Mouse (Mus musculus) natural killer cell, adult 2 months (primary cell): ENCODE data around the gene Zfp617.
"Not testable (repeated sequence)": the region's sequence is repeated elsewhere in the genome, so short reads cannot be mapped to it uniquely, and the experiment has no call there.

ENCODE experiments used
- DNase-seq, 2 experiments: peaks; one replicate each; pipeline ENCODE4 v3.0.0; 2022; ENCODE audit warnings: low spot score in 2 of 2

The Zfp617 gene

DNA sequence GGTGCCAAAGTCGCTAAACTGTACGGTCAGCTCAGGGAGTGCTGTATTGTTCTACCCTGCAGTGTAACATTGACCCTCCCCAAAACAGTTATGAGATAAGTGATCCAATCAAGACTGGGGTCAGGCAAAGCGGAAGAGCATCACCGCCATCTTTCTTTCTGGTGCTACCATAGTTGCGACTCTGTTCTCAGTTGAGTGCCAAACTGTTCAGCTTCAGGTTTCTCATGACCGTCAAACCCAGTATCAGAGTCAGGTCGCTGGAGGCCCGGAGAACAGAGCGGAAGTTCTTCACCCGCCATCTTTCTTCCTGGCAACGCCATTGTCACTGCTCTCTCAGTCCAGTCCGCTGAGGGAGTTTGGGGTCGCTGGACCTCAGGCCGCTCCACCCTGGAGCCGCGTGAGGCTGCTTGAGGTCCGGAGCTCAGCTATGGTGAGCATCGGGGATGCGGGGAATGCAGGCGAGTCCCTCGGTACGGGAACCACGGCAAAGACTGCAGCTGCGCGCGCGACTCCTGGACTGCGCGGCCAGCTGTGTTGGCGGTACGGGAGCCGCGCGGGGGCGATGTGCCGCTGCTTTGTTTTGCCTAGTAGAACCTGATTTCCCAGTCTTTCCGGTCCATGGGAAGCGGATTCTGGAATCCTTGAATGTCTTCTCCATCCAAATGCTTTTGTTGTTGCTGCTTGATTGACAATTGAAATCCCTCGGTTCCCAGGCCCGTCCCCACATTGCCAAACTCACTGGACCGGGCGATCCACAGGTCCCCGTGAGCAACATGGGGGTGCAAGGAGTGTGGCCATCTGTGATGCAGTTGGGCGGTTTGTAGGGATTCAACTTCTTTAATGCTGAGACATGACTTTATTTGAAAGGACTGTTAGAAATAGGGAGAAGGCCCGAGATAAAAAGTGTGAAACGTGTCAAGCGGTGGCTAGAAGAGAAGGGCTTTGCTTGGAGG is at the start of gene Zfp617, which contains the start of gene Zfp882:
Gene Zfp617, plus strand, starts transcription at position 327 of the 953 bp plus-strand sequence.
Gene Zfp882, plus strand, starts transcription at position 300 of the 953 bp plus-strand sequence.
- peak; percentile 69 to 75 for DNase-seq

GRCm38 (mm10) chr8:71861551-71861950 is 46.9 kb upstream of the Zfp617 start:
- DNase-seq: not testable (repeated sequence)

DNA sequence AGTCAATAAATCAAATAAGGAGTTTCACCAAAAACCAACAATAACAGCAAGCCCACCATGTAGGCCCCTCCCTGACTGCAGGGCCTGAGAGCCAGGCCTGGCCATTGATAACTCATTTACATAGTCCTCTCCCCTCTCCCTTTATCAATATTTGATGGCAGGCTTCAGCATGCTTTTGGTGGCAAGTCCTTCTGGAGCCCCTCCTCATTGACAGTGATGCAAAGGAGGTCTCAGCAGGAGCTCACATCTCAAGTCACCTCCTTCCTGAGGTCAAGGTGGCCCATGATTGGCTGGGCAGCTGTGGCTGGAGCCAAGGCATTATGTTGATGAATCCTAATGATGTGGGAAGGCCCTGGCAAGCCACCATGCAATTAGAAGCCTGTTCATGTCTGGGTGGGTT is 46.4 kb upstream of the Zfp617 start:
- DNase-seq: not testable (repeated sequence)

DNA sequence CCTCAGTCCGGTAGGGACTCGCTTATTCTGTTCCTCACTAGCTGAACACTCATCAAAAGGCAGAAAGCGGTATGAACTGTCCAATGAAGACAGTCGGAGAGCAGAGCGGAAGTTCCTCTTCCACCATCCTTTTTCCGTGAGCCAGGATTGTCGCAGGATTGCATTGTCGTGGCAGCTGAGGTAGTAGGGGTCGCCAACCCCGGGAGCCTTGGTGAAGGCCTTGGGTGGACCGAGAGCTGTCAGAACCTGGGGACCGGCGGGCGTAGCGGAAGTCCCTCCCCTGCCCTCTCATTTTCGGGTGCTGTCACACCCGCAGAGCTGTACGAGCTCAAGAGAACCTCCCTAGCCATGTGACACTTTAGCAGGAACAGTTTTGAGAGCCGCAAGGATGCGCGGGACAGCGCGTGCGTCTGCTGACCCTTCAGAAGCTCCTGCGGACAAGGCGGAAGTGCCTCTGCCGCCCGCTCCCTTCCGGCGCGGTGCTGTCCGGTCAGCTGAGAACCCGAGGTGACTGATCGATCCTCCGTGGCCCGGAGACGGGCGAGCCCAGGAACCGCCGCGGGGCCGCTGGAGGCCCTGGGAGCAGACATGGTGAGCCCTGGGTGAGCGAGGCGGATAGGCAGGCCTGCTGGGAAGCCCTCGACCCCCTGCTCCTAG is 26.7 kb upstream of the Zfp617 start, which contains the start of gene Zfp709:
Gene Zfp709, plus strand, starts transcription at position 402 of the 657 bp plus-strand sequence.
- DNase-seq: peak; percentile 58 to 69

DNA sequence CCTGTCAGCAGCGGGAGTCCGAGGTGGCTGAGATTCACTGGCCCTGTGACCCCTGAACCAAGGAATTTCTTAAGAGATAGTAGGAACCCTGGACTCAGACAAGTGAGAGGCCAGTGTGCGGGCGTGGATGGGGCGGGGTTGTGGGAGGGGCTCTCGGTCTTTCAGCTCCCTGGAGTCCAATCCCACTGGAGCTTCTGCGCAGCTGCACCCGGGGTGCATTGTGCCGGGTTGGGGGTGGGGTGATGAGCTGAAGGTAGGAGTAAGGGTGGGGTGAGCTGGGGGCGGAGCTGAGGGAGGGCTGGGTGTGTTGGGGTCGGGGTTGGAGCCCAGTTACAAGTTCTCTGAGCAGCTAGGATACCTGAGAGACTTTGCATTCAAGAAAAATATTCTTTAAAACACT is 7.8 kb upstream of the Zfp617 start:
- DNase-seq: not testable (repeated sequence)

DNA sequence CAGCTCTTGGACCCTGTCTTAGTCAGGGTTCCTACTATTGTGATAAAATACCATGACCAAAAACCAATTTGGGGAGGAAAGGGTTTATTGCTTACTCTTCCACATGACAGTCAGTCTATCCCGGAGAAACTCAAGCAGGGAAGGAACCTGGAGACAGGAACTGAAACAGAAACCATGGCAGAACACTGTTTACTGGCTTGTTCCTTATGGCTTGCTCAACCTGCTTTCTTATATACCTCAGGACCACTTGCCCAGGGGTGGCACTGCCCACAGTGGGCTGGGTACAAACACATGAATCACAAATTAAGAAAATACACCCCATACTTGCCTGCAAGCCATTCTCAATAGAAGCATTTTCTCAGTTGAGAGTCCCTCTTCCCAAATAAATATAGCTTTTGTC is 5.4 kb upstream of the Zfp617 start:
- not testable (repeated sequence) for DNase-seq

DNA sequence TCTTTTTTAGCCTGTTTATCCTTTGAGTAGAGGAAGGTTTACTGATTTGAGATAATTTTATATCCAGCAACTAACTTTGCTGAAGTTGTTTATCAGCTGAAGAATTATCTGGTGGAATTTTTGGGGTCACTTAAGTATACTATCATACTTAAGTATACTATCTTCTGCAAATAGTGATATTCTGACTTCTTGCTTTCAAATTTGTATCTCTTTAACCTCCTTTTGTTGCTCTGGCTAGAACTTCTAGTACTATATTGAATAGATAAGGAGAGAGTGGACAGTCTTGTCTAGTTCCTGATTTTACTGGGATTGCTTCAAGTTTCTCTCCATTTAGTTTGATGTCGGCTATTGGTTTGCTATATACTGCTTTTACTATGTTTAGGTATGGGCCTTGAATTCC is 1.6 kb upstream of the Zfp617 start:
- DNase-seq: no peak

GRCm38 (mm10) chr8:71907798-71908257 is 607 bp upstream of the Zfp617 start:
- DNase-seq: no peak

- no peak for DNase-seq
Observed at GRCm38 (mm10) chr8:71912286-71912685, 3.9 kb downstream of the Zfp617 start.

DNA sequence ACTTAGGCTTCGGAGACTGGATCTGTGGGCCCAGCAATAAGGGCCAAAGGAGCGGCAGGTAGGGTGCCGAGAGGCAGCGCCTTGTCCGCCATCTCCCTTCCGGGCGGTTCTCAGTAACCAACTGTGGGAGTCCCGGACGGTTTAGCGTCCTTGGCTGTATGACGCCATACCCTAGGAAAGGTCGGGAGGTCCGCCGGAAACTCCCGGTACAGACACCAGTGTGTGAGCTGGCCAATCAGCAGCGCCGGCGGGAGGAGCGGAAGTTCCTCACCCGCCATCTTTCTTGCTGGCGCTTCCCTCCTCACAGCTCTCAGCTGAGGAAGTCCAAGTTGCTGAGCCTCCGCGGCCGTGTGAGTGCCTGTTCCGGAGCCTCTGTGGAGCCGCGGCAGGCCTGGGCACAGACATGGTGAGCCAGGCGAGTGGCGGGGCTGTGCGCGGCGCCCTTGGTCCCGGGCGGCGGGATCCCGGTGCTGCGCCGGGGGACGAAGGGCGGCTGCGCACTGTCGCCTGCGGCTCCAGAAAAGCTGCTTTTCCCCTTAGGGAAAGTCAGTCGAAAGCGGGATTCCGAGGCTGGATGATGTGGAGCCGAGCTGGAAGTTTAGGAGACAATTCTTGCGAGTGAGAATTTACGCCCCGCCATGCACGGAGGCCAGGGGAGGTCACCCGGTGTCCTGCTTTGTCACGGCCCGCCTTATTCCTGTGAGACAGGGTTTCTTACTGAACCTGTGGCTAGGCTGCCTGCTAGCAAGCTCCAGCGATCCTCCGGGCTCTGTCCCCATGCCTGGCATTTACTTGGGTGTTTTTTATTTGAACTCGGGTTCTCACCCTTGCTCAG is 14.3 kb downstream of the Zfp617 start:
- DNase-seq: peak; percentile 90 to 91

- no peak for DNase-seq
Observed at GRCm38 (mm10) chr8:71925791-71926190, 17.4 kb downstream of the Zfp617 start.

DNA sequence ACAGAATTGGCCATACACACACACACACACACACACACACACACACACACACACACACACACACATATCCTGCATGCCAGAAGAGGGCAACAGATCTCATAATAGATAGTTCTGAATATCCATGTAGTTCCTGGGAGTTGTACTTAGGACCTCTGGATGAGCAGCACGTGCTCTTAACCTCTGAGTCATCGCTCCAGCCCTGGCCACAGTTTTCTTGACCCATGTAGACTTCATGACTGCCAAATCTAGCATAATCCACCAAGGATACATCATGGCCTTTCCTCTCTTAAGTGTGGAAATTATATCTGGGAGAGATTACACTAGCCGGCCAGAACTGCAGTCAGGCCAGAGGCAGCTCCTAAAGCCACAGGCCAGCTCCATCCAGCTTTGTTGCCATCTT is 18.1 kb downstream of the Zfp617 start:
- peak in 1 of 2 experiments; percentile 17 for DNase-seq

DNA sequence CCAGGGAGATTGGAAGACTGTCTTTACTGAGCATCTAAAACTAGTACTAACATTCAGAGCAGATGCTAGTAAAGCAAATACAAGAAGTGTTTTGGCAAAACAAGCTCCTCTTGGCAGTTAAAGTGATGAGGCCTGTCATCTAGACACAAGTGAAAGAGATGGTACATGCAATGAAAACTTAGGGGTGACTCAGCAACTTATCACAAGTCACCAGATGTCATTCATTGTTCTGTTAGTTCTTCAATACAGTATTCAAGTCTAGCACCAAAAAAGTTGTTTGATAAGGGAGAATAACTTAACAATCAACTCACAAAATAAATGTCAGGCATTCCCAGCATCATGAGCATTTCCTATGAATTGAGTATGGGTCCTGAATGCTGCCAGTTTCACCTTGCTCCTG is 19.3 kb downstream of the Zfp617 start:
- no peak for DNase-seq

DNA sequence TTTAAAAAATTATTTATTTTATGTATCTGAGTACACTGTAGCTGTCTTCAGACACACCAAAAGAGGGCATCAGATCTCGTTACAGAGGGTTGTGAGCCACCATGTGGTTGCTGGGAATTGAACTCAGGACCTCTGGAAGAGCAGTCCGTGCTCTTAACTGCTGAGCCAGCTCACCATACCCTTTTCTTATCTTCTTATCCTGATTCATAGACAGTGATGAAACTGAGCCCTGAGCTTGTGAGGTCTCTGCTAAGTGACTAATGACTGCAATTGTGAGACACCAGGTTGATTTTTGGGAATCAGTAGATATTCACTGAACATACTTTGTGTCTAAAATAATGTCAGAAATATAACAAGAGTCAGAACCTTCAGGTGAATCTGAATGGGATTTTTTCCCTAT is 29.6 kb downstream of the Zfp617 start:
- DNase-seq: not testable (repeated sequence)

- DNase-seq: no peak
Observed at GRCm38 (mm10) chr8:71940293-71941208, 32.1 kb downstream of the Zfp617 start.

- DNase-seq: no peak
Observed at GRCm38 (mm10) chr8:71941776-71942175, 33.3 kb downstream of the Zfp617 start.

- no peak for DNase-seq
Observed at GRCm38 (mm10) chr8:71948624-71949023, 40.2 kb downstream of the Zfp617 start.

DNA sequence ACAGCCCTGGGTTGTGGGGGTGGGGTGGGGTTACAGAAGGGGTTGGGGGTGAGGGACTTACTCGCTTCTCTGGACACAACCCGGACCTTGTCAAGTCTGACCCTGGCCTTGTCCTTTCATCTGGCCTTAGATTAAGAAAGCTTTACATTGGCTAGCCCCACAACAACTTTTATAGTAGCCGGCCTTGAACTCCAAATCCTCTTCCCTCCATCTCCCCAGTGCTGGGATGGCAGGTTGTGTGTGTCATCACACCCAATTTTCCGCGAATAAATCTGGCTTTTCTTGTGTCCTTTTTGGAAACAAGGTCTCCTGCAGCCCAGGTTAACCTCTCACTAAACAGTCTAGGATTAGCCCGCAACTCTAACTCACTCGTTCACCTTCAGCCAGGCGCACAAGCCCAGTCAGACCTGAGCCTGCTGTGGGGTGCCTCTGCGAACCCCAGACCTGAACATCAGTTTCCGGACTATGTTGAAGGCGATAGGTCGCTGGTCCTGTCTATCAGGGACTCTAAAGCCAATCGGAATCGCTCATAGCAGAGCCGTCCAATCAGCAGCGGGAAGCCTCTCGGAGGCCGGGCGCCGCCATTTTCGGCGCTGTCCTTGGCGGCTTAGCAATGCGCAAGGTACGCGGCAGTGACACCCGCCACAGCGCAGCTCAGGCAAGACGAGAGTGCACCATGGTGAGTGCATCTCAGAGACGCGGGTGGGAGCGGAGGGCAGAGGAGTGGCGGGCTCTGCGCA is 42.2 kb downstream of the Zfp617 start, which contains the start of gene Zfp961:
Gene Zfp961, plus strand, starts transcription at position 557 of the 740 bp plus-strand sequence.
- peak; percentile 97 for DNase-seq

GRCm38 (mm10) chr8:71951436-71952161 is 43.2 kb downstream of the Zfp617 start:
- no peak for DNase-seq
